Mouse (Mus musculus): ENCODE data around the gene Csf2. TPM values are rescaled to one million over a fixed set of nuclear protein-coding genes. Genes with fewer than 3 reads are reported as not detected.

Csf2 gene
- polyA plus RNA-seq, 1 experiment = not detected

- no peak overlapping the region for H3K27ac ChIP-seq (ENCODE audit: insufficient read depth, low read length)
- TF ChIP-seq POLR2A (IDR thresholded peaks at IDR 0.05; ENCODE audit: extremely low read depth, insufficient read depth, low read length) = no peak
- TF ChIP-seq CTCF (IDR thresholded peaks at IDR 0.05; ENCODE audit: extremely low read depth, insufficient read depth, low read length) = no peak
- H3K4me1 ChIP-seq (ENCODE audit: control insufficient read depth, insufficient read depth, low read length) = no peaks in the 10 kb centered on the region
- no peak overlapping the region for H3K4me3 ChIP-seq (ENCODE audit: insufficient read depth, low read length)
These were observed 19.9 kb upstream of the Csf2 start for GRCm38 (mm10) chr11:54269191-54269896.

- no peak for TF ChIP-seq POLR2A (IDR thresholded peaks at IDR 0.05; ENCODE audit: extremely low read depth, insufficient read depth, low read length)
- H3K4me3 ChIP-seq (ENCODE audit: insufficient read depth, low read length) = no peak within 1 kb of the TSS
- H3K27ac ChIP-seq (ENCODE audit: insufficient read depth, low read length) = no peak within 1 kb of the TSS
- H3K4me1 ChIP-seq (ENCODE audit: control insufficient read depth, insufficient read depth, low read length) = no peaks in the 10 kb centered on the region
These were observed 17.7 kb upstream of the Csf2 start, which contains the start of gene Il3 for GRCm38 (mm10) chr11:54267177-54267576. Il3 (minus strand) TSS chr11:54267277.

GRCm38 (mm10) chr11:54264542-54264941 is 15.1 kb upstream of the Csf2 start:
- Histone ChIP-seq H3K4me3 (ENCODE audit: insufficient read depth, low read length) (no peak overlapping the region), H3K27ac (ENCODE audit: insufficient read depth, low read length) (no peak overlapping the region), H3K4me1 (ENCODE audit: control insufficient read depth, insufficient read depth, low read length) (no peaks in the 10 kb centered on the region)
- no peak for TF ChIP-seq POLR2A (IDR thresholded peaks at IDR 0.05; ENCODE audit: extremely low read depth, insufficient read depth, low read length)
- TF ChIP-seq CTCF (IDR thresholded peaks at IDR 0.05; ENCODE audit: extremely low read depth, insufficient read depth, low read length) = peak; percentile 74

GRCm38 (mm10) chr11:54263405-54264031 is 14.1 kb upstream of the Csf2 start:
- Histone ChIP-seq H3K4me1 (ENCODE audit: control insufficient read depth, insufficient read depth, low read length) (no peaks in the 10 kb centered on the region), H3K27ac (ENCODE audit: insufficient read depth, low read length) (no peak overlapping the region), H3K4me3 (ENCODE audit: insufficient read depth, low read length) (no peak overlapping the region)
- TF ChIP-seq CTCF (IDR thresholded peaks at IDR 0.05; ENCODE audit: extremely low read depth, insufficient read depth, low read length) (0 out of 2 replicates have a peak, but pooled peaks have one; percentile 0), POLR2A (IDR thresholded peaks at IDR 0.05; ENCODE audit: extremely low read depth, insufficient read depth, low read length) (no peak)

GRCm38 (mm10) chr11:54256624-54257376 is 7.3 kb upstream of the Csf2 start:
- Histone ChIP-seq H3K4me3 (ENCODE audit: insufficient read depth, low read length) (no peak overlapping the region), H3K27ac (ENCODE audit: insufficient read depth, low read length) (no peak overlapping the region), H3K4me1 (ENCODE audit: control insufficient read depth, insufficient read depth, low read length) (no peaks in the 10 kb centered on the region)
- no peak for TF ChIP-seq POLR2A (IDR thresholded peaks at IDR 0.05; ENCODE audit: extremely low read depth, insufficient read depth, low read length)
- peak; percentile 86 for TF ChIP-seq CTCF (IDR thresholded peaks at IDR 0.05; ENCODE audit: extremely low read depth, insufficient read depth, low read length)

- Histone ChIP-seq H3K4me1 (ENCODE audit: control insufficient read depth, insufficient read depth, low read length) (no peaks in the 10 kb centered on the region), H3K4me3 (ENCODE audit: insufficient read depth, low read length) (no peak overlapping the region), H3K27ac (ENCODE audit: insufficient read depth, low read length) (no peak overlapping the region)
- TF ChIP-seq CTCF (IDR thresholded peaks at IDR 0.05; ENCODE audit: extremely low read depth, insufficient read depth, low read length) (peak; percentile 47), POLR2A (IDR thresholded peaks at IDR 0.05; ENCODE audit: extremely low read depth, insufficient read depth, low read length) (no peak)
These were observed 4.6 kb upstream of the Csf2 start for GRCm38 (mm10) chr11:54254114-54254513.

GRCm38 (mm10) chr11:54250575-54250974 is 1.1 kb upstream of the Csf2 start:
- no peak for TF ChIP-seq POLR2A (IDR thresholded peaks at IDR 0.05; ENCODE audit: extremely low read depth, insufficient read depth, low read length)
- no peak for TF ChIP-seq CTCF (IDR thresholded peaks at IDR 0.05; ENCODE audit: extremely low read depth, insufficient read depth, low read length)
- Histone ChIP-seq H3K27ac (ENCODE audit: insufficient read depth, low read length) (no peak overlapping the region), H3K4me1 (ENCODE audit: control insufficient read depth, insufficient read depth, low read length) (no peaks in the 10 kb centered on the region), H3K4me3 (ENCODE audit: insufficient read depth, low read length) (no peak overlapping the region)

- Histone ChIP-seq H3K27ac (ENCODE audit: insufficient read depth, low read length) (no peak overlapping the region), H3K4me3 (ENCODE audit: insufficient read depth, low read length) (no peak overlapping the region), H3K4me1 (ENCODE audit: control insufficient read depth, insufficient read depth, low read length) (no peaks in the 10 kb centered on the region)
- no peak for TF ChIP-seq POLR2A (IDR thresholded peaks at IDR 0.05; ENCODE audit: extremely low read depth, insufficient read depth, low read length)
- no peak for TF ChIP-seq CTCF (IDR thresholded peaks at IDR 0.05; ENCODE audit: extremely low read depth, insufficient read depth, low read length)
These were observed 281 bp upstream of the Csf2 start for GRCm38 (mm10) chr11:54249748-54250147.

- H3K4me1 ChIP-seq (ENCODE audit: control insufficient read depth, insufficient read depth, low read length) = no peaks in the 10 kb centered on the region
- no peak overlapping the region for H3K4me3 ChIP-seq (ENCODE audit: insufficient read depth, low read length)
- H3K27ac ChIP-seq (ENCODE audit: insufficient read depth, low read length) = no peak overlapping the region
- TF ChIP-seq POLR2A (IDR thresholded peaks at IDR 0.05; ENCODE audit: extremely low read depth, insufficient read depth, low read length) (no peak), CTCF (IDR thresholded peaks at IDR 0.05; ENCODE audit: extremely low read depth, insufficient read depth, low read length) (no peak)
These were observed 2.1 kb downstream of the Csf2 start for GRCm38 (mm10) chr11:54247251-54247950.
